Mouse (Mus musculus) lung, embryonic 16.5 days (tissue): ENCODE measurements around the gene Ctla4. TPM values are rescaled to one million over a fixed set of nuclear protein-coding genes. Genes with fewer than 3 reads are reported as not detected.

Experiments
- ATAC-seq: fragments of 200-750 bp; cut with Nextera tagmentation; 2 replicates; pipeline ENCODE4 v1.8.0; 2017; ENCODE audit warnings: low read depth, mild to moderate bottlenecking, moderate library complexity
- H3K27ac ChIP-seq: fragments of 300-500 bp; sonication (generic); 2 replicates; pipeline ENCODE4 v1.5.1; 2014; ENCODE audit warnings: mild to moderate bottlenecking, control low read depth, low read length
- H3K27me3 ChIP-seq: fragments of 300-500 bp; sonication (generic); 2 replicates; pipeline ENCODE4 v1.6.1; 2014; ENCODE audit warnings: low read depth, low read length, mixed read lengths; ENCODE audit not compliant: control insufficient read depth, insufficient read depth
- H3K36me3 ChIP-seq: fragments of 300-500 bp; sonication (generic); 2 replicates; pipeline ENCODE4 v1.6.1; 2014; ENCODE audit warnings: low read length; ENCODE audit not compliant: control insufficient read depth, insufficient read depth
- H3K4me1 ChIP-seq: fragments of 300-500 bp; sonication (generic); replicated peaks from 2 replicates; pipeline ENCODE4 v1.6.1; 2014; ENCODE audit warnings: low read length, mixed read lengths; ENCODE audit not compliant: control insufficient read depth, insufficient read depth
- H3K4me2 ChIP-seq: fragments of 300-500 bp; sonication (generic); 2 replicates; pipeline ENCODE4 v1.6.1; 2014; ENCODE audit warnings: low read depth, low read length, control low read depth
- H3K4me3 ChIP-seq: fragments of 300-500 bp; sonication (generic); 2 replicates; pipeline ENCODE4 v1.5.1; 2014; ENCODE audit warnings: mild to moderate bottlenecking, low read length, control low read depth
- H3K9ac ChIP-seq: fragments of 300-500 bp; sonication (generic); 2 replicates; pipeline ENCODE4 v1.6.1; 2014; ENCODE audit warnings: low read length, control low read depth
- H3K9me3 ChIP-seq: fragments of 300-500 bp; sonication (generic); 2 replicates; pipeline ENCODE4 v1.6.1; 2016; ENCODE audit warnings: low read length; ENCODE audit not compliant: control insufficient read depth
- WGBS: fragments of 180-500 bp; shearing (Covaris S2); extraction: QIAGEN DNeasy Blood & Tissue Kit; methylation state at CpG from one replicate; pipeline ENCODE4 v1.1.7; 2014; 5-methylcytosine and 5-hydroxymethylcytosine counted together
- polyA plus RNA-seq: library from polyadenylated mRNA; unstranded; fragments of >200 nt; fragmentation: Nextera tagmentation; extraction: Ambion mirVana; gene quantifications from 2 replicates; pipeline ENCODE4 v1.2.1, GENCODE M21; 2015

Ctla4 gene
- polyA plus RNA-seq, 1 experiment from 2014 or later = 0.25 TPM

DNA sequence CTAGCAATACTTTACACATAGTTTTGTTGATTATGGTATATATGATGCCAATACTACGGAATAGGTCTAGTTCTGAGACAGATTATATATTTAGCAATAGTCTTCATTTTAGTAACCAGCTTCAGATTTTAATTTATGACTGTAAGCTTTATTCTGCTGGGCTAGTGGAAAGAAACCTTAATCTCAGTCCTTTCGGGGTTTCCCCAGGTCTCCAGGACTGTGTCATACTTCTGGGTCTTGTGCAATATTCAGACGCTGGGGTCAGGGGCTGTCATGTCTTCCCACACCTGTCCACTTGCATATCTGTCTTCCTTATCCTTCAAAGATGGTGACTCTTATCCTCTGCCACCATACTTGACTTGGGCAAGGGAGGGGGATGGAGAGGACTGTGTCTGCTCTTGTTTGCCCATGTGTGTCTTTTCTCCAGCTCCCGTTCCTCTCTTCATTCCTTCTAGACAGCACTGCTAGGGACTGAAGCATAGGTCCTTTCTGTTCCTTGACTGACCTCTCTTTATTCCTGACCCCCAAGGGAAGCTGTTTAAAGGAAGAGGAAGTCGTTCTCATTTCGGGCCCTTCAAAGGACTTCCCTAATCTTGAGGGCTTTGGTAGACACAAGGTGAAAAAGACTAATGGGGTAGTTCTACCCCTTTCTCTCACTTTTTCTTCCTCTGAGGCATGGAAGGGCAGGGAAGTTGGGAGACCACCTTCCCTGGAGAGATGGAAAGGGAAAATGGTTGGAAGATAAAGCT lies 50.3 kb downstream of the Ctla4 start:
- WGBS = 66% methylated on average over 6 of the region's 6 CpGs
- no peak for ATAC-seq

DNA sequence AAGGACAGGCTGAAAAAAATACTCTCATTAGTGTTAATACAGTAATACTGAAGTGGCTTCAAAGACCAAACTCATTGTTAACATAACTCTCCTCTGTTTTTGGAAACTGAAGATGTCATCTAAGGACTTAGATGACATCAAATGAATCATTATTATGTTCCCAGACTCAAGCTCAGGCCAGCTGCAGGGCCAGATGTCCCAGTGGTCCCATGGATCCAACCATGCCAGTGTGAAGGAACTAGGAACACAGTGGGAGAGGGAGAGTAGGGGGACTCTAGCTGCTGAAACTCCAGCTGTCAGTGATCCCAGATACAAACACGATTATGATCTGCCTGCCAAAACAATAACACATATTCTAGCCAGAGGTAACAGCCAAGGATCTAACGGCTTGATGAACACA lies 51.5 kb downstream of the Ctla4 start:
- Histone ChIP-seq H3K4me3 (no peak overlapping the region), H3K4me1 (no peaks in the 10 kb centered on the region), H3K9me3 (no peaks in the 10 kb centered on the region), H3K27ac (no peak overlapping the region), H3K9ac (no peak overlapping the region), H3K4me2 (no peak overlapping the region), H3K27me3 (no peaks in the 10 kb centered on the region), H3K36me3 (no peaks in the 10 kb centered on the region)
- no peak for ATAC-seq
- 52% methylated on average over 2 of the region's 2 CpGs for WGBS

More for the DNA sequence above, 50.3 kb downstream of the Ctla4 start:
- Histone ChIP-seq H3K9me3 (no peaks in the 10 kb centered on the region), H3K36me3 (no peaks in the 10 kb centered on the region), H3K27ac (no peak overlapping the region), H3K27me3 (no peaks in the 10 kb centered on the region), H3K4me1 (no peaks in the 10 kb centered on the region), H3K4me2 (no peak overlapping the region), H3K4me3 (no peak overlapping the region), H3K9ac (no peak overlapping the region)

DNA sequence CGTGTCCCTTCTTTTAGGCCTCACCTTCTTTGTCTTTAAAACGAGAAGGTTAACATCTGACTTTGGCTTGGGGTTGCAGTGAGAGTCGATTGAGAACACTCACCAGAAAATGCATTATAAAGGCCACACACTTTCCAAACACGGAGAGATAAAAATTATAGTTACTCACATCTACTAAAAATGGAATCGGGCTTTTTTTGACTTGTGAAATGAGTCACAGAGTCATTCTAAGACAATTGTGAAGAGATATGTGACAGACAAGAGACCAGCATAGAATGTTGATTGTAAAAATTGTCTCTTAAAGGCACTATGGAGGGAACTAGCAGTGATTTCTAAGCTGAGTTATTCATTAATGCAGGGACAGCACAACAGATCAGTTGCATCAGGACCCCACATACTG lies 52.2 kb downstream of the Ctla4 start:
- Histone ChIP-seq H3K27me3 (no peaks in the 10 kb centered on the region), H3K4me1 (no peaks in the 10 kb centered on the region), H3K4me3 (no peak overlapping the region), H3K27ac (no peak overlapping the region), H3K4me2 (no peak overlapping the region), H3K9ac (no peak overlapping the region), H3K36me3 (no peaks in the 10 kb centered on the region), H3K9me3 (no peaks in the 10 kb centered on the region)
- WGBS = 80% methylated on average over 5 of the region's 5 CpGs
- no peak for ATAC-seq

DNA sequence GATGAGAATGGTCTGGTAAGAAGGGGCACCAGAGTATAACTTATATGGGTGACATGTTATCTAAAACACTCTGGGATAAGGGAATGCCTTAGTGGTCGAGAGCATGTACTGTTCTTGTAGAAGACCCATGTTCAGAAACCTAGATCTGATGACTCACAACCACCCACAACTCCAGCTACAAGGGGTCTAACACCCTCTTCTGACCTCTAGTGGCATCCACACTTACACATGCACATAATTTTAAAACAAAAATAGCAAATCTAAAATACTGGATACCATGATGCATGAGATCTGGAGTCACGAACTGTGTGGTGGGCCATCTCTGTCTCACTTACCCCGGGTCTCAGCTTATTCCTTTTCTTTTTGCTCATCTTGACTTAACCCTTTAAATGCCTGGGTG lies 53.2 kb downstream of the Ctla4 start:
- no peaks in the 10 kb centered on the region for H3K36me3 ChIP-seq
- H3K4me3 ChIP-seq = no peak overlapping the region
- 70% methylated on average over 3 of the region's 3 CpGs for WGBS
- no peaks in the 10 kb centered on the region for H3K4me1 ChIP-seq
- H3K9me3 ChIP-seq = no peaks in the 10 kb centered on the region
- no peak overlapping the region for H3K4me2 ChIP-seq
- H3K27ac ChIP-seq = no peak overlapping the region
- H3K9ac ChIP-seq = no peak overlapping the region
- no peaks in the 10 kb centered on the region for H3K27me3 ChIP-seq
- no peak for ATAC-seq

DNA sequence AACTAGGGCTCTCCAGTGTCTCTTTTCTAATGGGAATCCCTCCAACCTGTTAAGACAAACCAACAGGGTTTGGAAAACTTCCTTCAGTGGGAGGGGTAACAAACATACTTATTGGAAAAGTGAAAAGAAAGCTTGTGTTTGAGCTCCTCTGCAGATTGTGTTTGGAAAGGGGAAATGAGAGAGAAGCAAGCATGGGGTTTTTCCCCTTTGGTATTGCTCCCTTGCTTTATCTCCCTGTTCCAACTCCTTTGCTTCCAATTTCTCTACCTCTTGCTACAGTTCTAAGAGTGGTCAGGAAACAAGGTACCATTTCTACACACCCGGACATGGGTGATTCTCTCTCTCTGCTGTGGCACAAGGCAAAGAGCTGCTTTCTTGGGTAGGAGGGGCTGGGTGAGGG lies 53.8 kb downstream of the Ctla4 start:
- H3K4me1 ChIP-seq = no peaks in the 10 kb centered on the region
- H3K4me2 ChIP-seq = no peak overlapping the region
- no peaks in the 10 kb centered on the region for H3K36me3 ChIP-seq
- WGBS = 78% methylated on average over 1 of the region's 1 CpGs
- no peak overlapping the region for H3K27ac ChIP-seq
- H3K9me3 ChIP-seq = no peaks in the 10 kb centered on the region
- H3K27me3 ChIP-seq = no peaks in the 10 kb centered on the region
- ATAC-seq = no peak
- H3K4me3 ChIP-seq = no peak overlapping the region
- H3K9ac ChIP-seq = no peak overlapping the region

GRCm38 (mm10) chr1:60941056-60942048 lies 54.6 kb downstream of the Ctla4 start:
- no peaks in the 10 kb centered on the region for H3K4me1 ChIP-seq
- 88% methylated on average over 5 of the region's 5 CpGs for WGBS
- no peak overlapping the region for H3K4me2 ChIP-seq
- H3K36me3 ChIP-seq = no peaks in the 10 kb centered on the region
- ATAC-seq = no peak
- no peak overlapping the region for H3K4me3 ChIP-seq
- H3K9ac ChIP-seq = no peak overlapping the region
- no peaks in the 10 kb centered on the region for H3K27me3 ChIP-seq
- H3K9me3 ChIP-seq = no peaks in the 10 kb centered on the region
- H3K27ac ChIP-seq = no peak overlapping the region

DNA sequence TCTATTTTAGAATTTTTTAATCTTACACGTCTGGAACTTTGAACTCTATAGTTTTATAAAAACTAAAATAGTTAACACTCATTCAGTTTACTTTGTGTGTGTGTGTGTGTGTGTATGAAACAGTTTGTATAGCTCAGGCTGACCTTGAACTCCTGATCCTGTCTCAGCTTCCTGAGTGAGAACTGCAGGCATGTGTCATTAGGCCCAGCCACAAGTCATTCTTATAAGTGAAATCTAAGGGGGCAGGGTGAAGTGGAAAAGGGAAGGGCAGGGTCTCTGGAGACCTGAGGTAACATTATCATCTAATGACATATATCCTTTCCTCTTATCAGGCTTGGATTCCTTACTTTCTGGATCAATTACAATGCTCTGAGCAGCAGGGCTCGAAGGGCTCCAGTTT lies 56.1 kb downstream of the Ctla4 start:
- H3K9ac ChIP-seq = no peak overlapping the region
- H3K9me3 ChIP-seq = no peaks in the 10 kb centered on the region
- ATAC-seq = no peak
- H3K27me3 ChIP-seq = no peaks in the 10 kb centered on the region
- WGBS = 75% methylated on average over 2 of the region's 2 CpGs
- no peaks in the 10 kb centered on the region for H3K4me1 ChIP-seq
- no peak overlapping the region for H3K4me2 ChIP-seq
- no peak overlapping the region for H3K27ac ChIP-seq
- H3K36me3 ChIP-seq = no peaks in the 10 kb centered on the region
- H3K4me3 ChIP-seq = no peak overlapping the region

DNA sequence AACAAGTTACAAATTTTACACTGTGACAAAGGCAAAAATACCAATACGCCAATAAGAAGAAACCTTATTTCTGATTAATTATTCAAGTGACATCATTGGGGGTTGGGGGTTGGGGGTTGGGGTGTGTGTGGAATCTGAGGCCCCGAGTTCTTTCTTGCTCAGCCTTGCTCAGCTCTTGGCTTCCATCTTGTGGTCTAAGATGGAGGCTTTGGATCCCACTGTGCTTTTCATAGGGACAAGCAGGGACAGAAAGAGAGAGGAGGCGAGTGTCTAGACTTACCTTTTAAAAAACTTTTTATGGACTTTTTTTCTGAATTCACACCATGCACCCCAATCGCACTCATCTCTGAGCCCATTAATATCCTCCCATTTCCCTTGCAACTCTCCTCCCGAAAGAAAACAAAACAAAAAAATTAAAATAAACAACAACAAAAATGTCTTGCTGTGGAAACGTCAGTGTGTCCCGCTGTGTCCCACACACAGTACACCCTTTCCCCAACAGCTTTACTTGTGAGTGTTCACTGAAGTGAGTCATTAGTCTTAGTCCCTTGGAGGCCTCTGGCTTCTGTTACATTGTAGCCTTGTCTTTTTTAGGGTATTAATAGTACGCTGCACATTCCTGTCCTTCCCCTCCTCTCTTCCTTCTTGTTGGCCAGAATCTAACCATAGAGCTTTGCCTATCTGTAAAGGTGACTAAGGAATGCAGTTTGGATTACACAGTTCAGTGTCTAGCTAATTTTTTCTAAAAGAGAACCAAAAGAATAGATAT lies 59.0 kb downstream of the Ctla4 start:
- 74% methylated on average over 8 of the region's 8 CpGs for WGBS
- Histone ChIP-seq H3K9ac (no peak overlapping the region), H3K4me1 (no peaks in the 10 kb centered on the region), H3K4me2 (no peak overlapping the region), H3K36me3 (no peaks in the 10 kb centered on the region), H3K4me3 (no peak overlapping the region), H3K9me3 (no peaks in the 10 kb centered on the region), H3K27ac (no peak overlapping the region), H3K27me3 (no peaks in the 10 kb centered on the region)
- ATAC-seq = no peak

GRCm38 (mm10) chr1:60948112-60948511 lies 61.3 kb downstream of the Ctla4 start:
- Histone ChIP-seq H3K36me3 (no peaks in the 10 kb centered on the region), H3K9ac (no peak overlapping the region), H3K27ac (no peak overlapping the region), H3K4me3 (no peak overlapping the region), H3K9me3 (no peaks in the 10 kb centered on the region), H3K4me1 (no peaks in the 10 kb centered on the region), H3K4me2 (no peak overlapping the region), H3K27me3 (no peaks in the 10 kb centered on the region)
- WGBS = 54% methylated on average over 6 of the region's 6 CpGs
- no peak for ATAC-seq
